Mouse (Mus musculus) retina, postnatal 1 day (tissue): ENCODE measurements around the gene Mettl7a3.
"Not testable (repeated sequence)": the region's sequence is repeated elsewhere in the genome, so short reads cannot be mapped to it uniquely, and the experiment has no call there.

Experiments used
- DNase-seq: peaks from one replicate; pipeline ENCODE4 v3.0.0-alpha.2; 2012

Mettl7a3 gene

GRCm38 (mm10) chr15:100332077-100332961 lies 2.4 kb upstream of the Mettl7a3 start:
- not testable (repeated sequence) for DNase-seq

- DNase-seq: not testable (repeated sequence)
Observed at GRCm38 (mm10) chr15:100337328-100337727, 2.6 kb downstream of the Mettl7a3 start.

GRCm38 (mm10) chr15:100337847-100338246 lies 3.1 kb downstream of the Mettl7a3 start:
- peak; percentile 54 for DNase-seq

GRCm38 (mm10) chr15:100341314-100341980 lies 6.7 kb downstream of the Mettl7a3 start:
- DNase-seq: not testable (repeated sequence)

- no peak for DNase-seq
Observed at GRCm38 (mm10) chr15:100345484-100345883, 10.8 kb downstream of the Mettl7a3 start.

GRCm38 (mm10) chr15:100346761-100347160 lies 12.0 kb downstream of the Mettl7a3 start:
- no peak for DNase-seq

GRCm38 (mm10) chr15:100349496-100349895 lies 14.8 kb downstream of the Mettl7a3 start:
- no peak for DNase-seq

- no peak for DNase-seq
Observed at GRCm38 (mm10) chr15:100351501-100352060, 16.9 kb downstream of the Mettl7a3 start.

- DNase-seq: no peak
Observed at GRCm38 (mm10) chr15:100352711-100353250, 18.1 kb downstream of the Mettl7a3 start, which contains the start of the genes Methig1 and Mettl7a2. Gene Methig1, plus strand, starts transcription at chr15:100353149. Gene Mettl7a2, plus strand, starts transcription at chr15:100353200.

GRCm38 (mm10) chr15:100353399-100353798 lies 18.7 kb downstream of the Mettl7a3 start:
- not testable (repeated sequence) for DNase-seq

- no peak for DNase-seq
Observed at GRCm38 (mm10) chr15:100355876-100356275, 21.1 kb downstream of the Mettl7a3 start.

- no peak for DNase-seq
Observed at GRCm38 (mm10) chr15:100364242-100364641, 29.5 kb downstream of the Mettl7a3 start, which contains the start of gene Higd1c. Gene Higd1c, plus strand, starts transcription at chr15:100364542.

- not testable (repeated sequence) for DNase-seq
Observed at GRCm38 (mm10) chr15:100365967-100366366, 31.2 kb downstream of the Mettl7a3 start.

GRCm38 (mm10) chr15:100367119-100367518 lies 32.4 kb downstream of the Mettl7a3 start:
- no peak for DNase-seq

- DNase-seq: peak; percentile 70
Observed at GRCm38 (mm10) chr15:100375066-100375465, 40.3 kb downstream of the Mettl7a3 start.

- DNase-seq: not testable (repeated sequence)
Observed at GRCm38 (mm10) chr15:100377847-100378505, 43.2 kb downstream of the Mettl7a3 start.

GRCm38 (mm10) chr15:100379658-100380057 lies 44.9 kb downstream of the Mettl7a3 start:
- no peak for DNase-seq

- DNase-seq: no peak
Observed at GRCm38 (mm10) chr15:100380104-100380503, 45.4 kb downstream of the Mettl7a3 start.

- no peak for DNase-seq
Observed at GRCm38 (mm10) chr15:100385705-100386104, 51.0 kb downstream of the Mettl7a3 start.

GRCm38 (mm10) chr15:100387544-100388223 lies 53.0 kb downstream of the Mettl7a3 start:
- no peak for DNase-seq

GRCm38 (mm10) chr15:100388224-100388835 lies 53.6 kb downstream of the Mettl7a3 start:
- no peak for DNase-seq
